Mouse (Mus musculus) embryo, embryonic 10.5 days (tissue): ENCODE measurements at regions not wholly inside any gene's neighbourhood (a gene's known extent, or its start where the extent isn't known, plus 50 kb on each side); places are given as distances from the start of the nearest gene placed in this dataset.

Source experiments
- DNase-seq: peaks from one replicate; pipeline ENCODE4 v3.0.0-alpha.2; 2015; ENCODE audit warnings: low spot score

GRCm38 (mm10) chr10:70336741-70337140 is 91.8 kb downstream of the Slc16a9 start:
- DNase-seq, result no peak

- no peak for DNase-seq
Observed at GRCm38 (mm10) chr10:70359421-70359820, 80.9 kb upstream of the Fam13c start.

GRCm38 (mm10) chr10:70359834-70360233 is 80.4 kb upstream of the Fam13c start:
- no peak for DNase-seq

GRCm38 (mm10) chr10:70363054-70363453 is 77.2 kb upstream of the Fam13c start:
- DNase-seq, result peak; percentile 52

GRCm38 (mm10) chr10:70364218-70364975 is 75.9 kb upstream of the Fam13c start:
- no peak for DNase-seq

GRCm38 (mm10) chr10:70364976-70365345 is 75.3 kb upstream of the Fam13c start:
- DNase-seq, result no peak

GRCm38 (mm10) chr10:70365504-70365903 is 74.8 kb upstream of the Fam13c start:
- no peak for DNase-seq

GRCm38 (mm10) chr10:70367866-70368265 is 72.4 kb upstream of the Fam13c start:
- no peak for DNase-seq

- DNase-seq, result peak; percentile 73
Observed at GRCm38 (mm10) chr10:70368685-70369084, 71.6 kb upstream of the Fam13c start.

- no peak for DNase-seq
Observed at GRCm38 (mm10) chr10:70372411-70373136, 67.7 kb upstream of the Fam13c start.

- no peak for DNase-seq
Observed at GRCm38 (mm10) chr10:70373207-70373606, 67.1 kb upstream of the Fam13c start.

GRCm38 (mm10) chr10:70373836-70374235 is 66.4 kb upstream of the Fam13c start:
- DNase-seq, result no peak

- DNase-seq, result no peak
Observed at GRCm38 (mm10) chr10:70374726-70375125, 65.6 kb upstream of the Fam13c start.

GRCm38 (mm10) chr10:70380041-70380651 is 60.1 kb upstream of the Fam13c start:
- DNase-seq, result peak; percentile 56

- DNase-seq, result no peak
Observed at GRCm38 (mm10) chr10:70384689-70385088, 55.6 kb upstream of the Fam13c start.

- no peak for DNase-seq
Observed at GRCm38 (mm10) chr10:70387729-70388128, 52.6 kb upstream of the Fam13c start.
